Mouse (Mus musculus) CH12.LX (cell line): ENCODE measurements around the gene 2810408A11Rik. TPM values are rescaled to one million over a fixed set of nuclear protein-coding genes. Genes with fewer than 3 reads are reported as not detected.

Experiments
- DNase-seq: peaks from one replicate; pipeline ENCODE4 v3.0.0-alpha.2; 2013; ENCODE audit errors: extremely low read depth
- H3K27ac ChIP-seq: 2 replicates; pipeline ENCODE4 v1.5.1; 2012; ENCODE audit warnings: low read depth, mild to moderate bottlenecking, control low read depth, moderate library complexity; ENCODE audit not compliant: insufficient read depth
- H3K27me3 ChIP-seq: replicated peaks from 2 replicates; pipeline ENCODE3; 2012; ENCODE audit warnings: inconsistent platforms
- H3K36me3 ChIP-seq, 2 experiments: replicated peaks in 1 of 2; 2 replicates each; pipeline versions ENCODE3 to v1.6.1; 2012; ENCODE audit warnings: inconsistent platforms in 1 of 2, low read length in 1 of 2, mild to moderate bottlenecking in 1 of 2, mixed read lengths in 1 of 2, moderate library complexity in 1 of 2; ENCODE audit not compliant: control insufficient read depth in 1 of 2, insufficient read depth in 1 of 2
- H3K4me1 ChIP-seq, 2 experiments: 2 replicates each; pipeline ENCODE4 v1.6.1; 2012; ENCODE audit warnings: inconsistent platforms in 1 of 2, moderate library complexity in 1 of 2; ENCODE audit not compliant: insufficient read depth in 2 of 2, control insufficient read depth in 1 of 2
- H3K4me2 ChIP-seq: 2 replicates; pipeline ENCODE4 v1.6.1; 2012; ENCODE audit warnings: low read depth, mild to moderate bottlenecking, control low read depth; ENCODE audit not compliant: poor library complexity, insufficient read depth, severe bottlenecking
- H3K4me3 ChIP-seq, 3 experiments: fragments of 150-350 bp in 1 of 3; sonication (generic) in 1 of 3; replicated peaks in 1 of 3; 2 replicates each; pipeline versions ENCODE3 to v1.5.1; 2011 to 2012; ENCODE audit warnings: low read depth in 2 of 3, low read length in 2 of 3, mild to moderate bottlenecking in 2 of 3, moderate library complexity in 2 of 3, control low read depth in 1 of 3, improper control_type of control experiment in 1 of 3, inconsistent platforms in 1 of 3, mixed read lengths in 1 of 3; ENCODE audit not compliant: poor library complexity in 1 of 3
- H3K79me2 ChIP-seq: replicated peaks from 2 replicates; pipeline ENCODE4 v1.6.1; 2012; ENCODE audit warnings: mild to moderate bottlenecking, moderate library complexity; ENCODE audit not compliant: control insufficient read depth, poor library complexity, insufficient read depth, severe bottlenecking; ENCODE audit errors: extremely low read depth
- H3K9ac ChIP-seq: 2 replicates; pipeline ENCODE4 v1.6.1; 2012; ENCODE audit warnings: low read depth, mild to moderate bottlenecking, control low read depth, moderate library complexity; ENCODE audit not compliant: insufficient read depth
- H3K9me3 ChIP-seq: replicated peaks from 2 replicates; pipeline ENCODE3; 2012; ENCODE audit warnings: low read length, inconsistent platforms, mixed read lengths
- BHLHE40 ChIP-seq: IDR thresholded peaks from 2 replicates; pipeline ENCODE4 v1.6.1; 2011; ENCODE audit warnings: mild to moderate bottlenecking, low read depth, low read length, improper control_type of control experiment
- CHD2 ChIP-seq: IDR thresholded peaks from 2 replicates; pipeline ENCODE4 v1.6.1; 2011; ENCODE audit warnings: low read length, improper control_type of control experiment
- E2F4 ChIP-seq: IDR thresholded peaks from 2 replicates; pipeline ENCODE4 v1.6.1; 2011; ENCODE audit warnings: low read depth, low read length, improper control_type of control experiment; ENCODE audit not compliant: insufficient replicate concordance
- ELF1 ChIP-seq: IDR thresholded peaks from 2 replicates; pipeline ENCODE4 v1.6.1; 2014; ENCODE audit warnings: low read depth, mild to moderate bottlenecking, inconsistent platforms, low read length, improper control_type of control experiment
- ETS1 ChIP-seq: conservative IDR thresholded peaks from 2 replicates; pipeline ENCODE4 v1.6.1; 2012; ENCODE audit warnings: low read depth, mild to moderate bottlenecking, inconsistent platforms, low read length, improper control_type of control experiment, moderate library complexity
- IRF4 ChIP-seq: IDR thresholded peaks from 2 replicates; pipeline ENCODE4 v1.6.1; 2014; ENCODE audit warnings: low read depth, mild to moderate bottlenecking, inconsistent platforms, low read length, improper control_type of control experiment
- JUN ChIP-seq: IDR thresholded peaks from 2 replicates; pipeline ENCODE4 v1.6.1; 2011; ENCODE audit warnings: low read depth, mild to moderate bottlenecking, low read length, improper control_type of control experiment, moderate library complexity; ENCODE audit not compliant: insufficient read depth
- JUND ChIP-seq: conservative IDR thresholded peaks from 2 replicates; pipeline ENCODE4 v1.6.1; 2011; ENCODE audit warnings: low read depth, low read length, improper control_type of control experiment
- KAT2A ChIP-seq: IDR thresholded peaks from 2 replicates; pipeline ENCODE4 v1.6.1; 2012; ENCODE audit warnings: low read length, improper control_type of control experiment, inconsistent platforms; ENCODE audit not compliant: insufficient replicate concordance
- MAFK ChIP-seq: IDR thresholded peaks from 2 replicates; pipeline ENCODE4 v1.6.1; 2011; ENCODE audit warnings: low read length, improper control_type of control experiment; ENCODE audit not compliant: insufficient replicate concordance
- MAZ ChIP-seq: IDR thresholded peaks from 2 replicates; pipeline ENCODE4 v1.6.1; 2012; ENCODE audit warnings: low read depth, mild to moderate bottlenecking, inconsistent platforms, low read length, improper control_type of control experiment, moderate library complexity
- MEF2A ChIP-seq: IDR thresholded peaks from 2 replicates; pipeline ENCODE4 v1.6.1; 2014; ENCODE audit warnings: low read depth, mild to moderate bottlenecking, inconsistent platforms, low read length, improper control_type of control experiment, borderline replicate concordance
- MYC ChIP-seq: IDR thresholded peaks from 2 replicates; pipeline ENCODE4 v1.6.1; 2011; ENCODE audit warnings: low read depth, mild to moderate bottlenecking, improper control_type of control experiment, low read length
- NELFE ChIP-seq: IDR thresholded peaks from 2 replicates; pipeline ENCODE4 v1.6.1; 2011; ENCODE audit warnings: low read depth, low read length, improper control_type of control experiment
- NRF1 ChIP-seq: IDR thresholded peaks from 2 replicates; pipeline ENCODE4 v1.6.1; 2014; ENCODE audit warnings: low read depth, mild to moderate bottlenecking, inconsistent platforms, low read length, improper control_type of control experiment, moderate library complexity
- PAX5 ChIP-seq: IDR thresholded peaks from 2 replicates; pipeline ENCODE4 v1.6.1; 2012; ENCODE audit warnings: low read length, inconsistent platforms, mixed read lengths
- POLR2AphosphoS2 ChIP-seq: IDR thresholded peaks from 2 replicates; pipeline ENCODE4 v1.6.1; 2011; ENCODE audit warnings: low read depth, low read length, improper control_type of control experiment
- TBP ChIP-seq: conservative IDR thresholded peaks from 2 replicates; pipeline ENCODE4 v1.6.1; 2011; ENCODE audit warnings: low read depth, low read length, improper control_type of control experiment
- USF1 ChIP-seq: IDR thresholded peaks from 2 replicates; pipeline ENCODE4 v1.6.1; 2014; ENCODE audit warnings: low read depth, mild to moderate bottlenecking, inconsistent platforms, low read length, improper control_type of control experiment
- USF2 ChIP-seq: conservative IDR thresholded peaks from 2 replicates; pipeline ENCODE4 v1.6.1; 2011; ENCODE audit warnings: low read depth, low read length, improper control_type of control experiment
- ZC3H11A ChIP-seq: IDR thresholded peaks from 2 replicates; pipeline ENCODE4 v1.6.1; 2012; ENCODE audit warnings: low read depth, mild to moderate bottlenecking, inconsistent platforms, low read length, improper control_type of control experiment
- ZKSCAN1 ChIP-seq: IDR thresholded peaks from 2 replicates; pipeline ENCODE4 v1.6.1; 2012; ENCODE audit warnings: low read depth, inconsistent platforms, low read length, improper control_type of control experiment, borderline replicate concordance
- ZMIZ1 ChIP-seq: IDR thresholded peaks from 2 replicates; pipeline ENCODE4 v1.6.1; 2012; ENCODE audit warnings: low read depth, mild to moderate bottlenecking, inconsistent platforms, low read length, improper control_type of control experiment
- ZNF384 ChIP-seq: IDR thresholded peaks from 2 replicates; pipeline ENCODE4 v1.6.1; 2012; ENCODE audit warnings: low read depth, low read length, improper control_type of control experiment, inconsistent platforms
- dilution Hi-C: fragments of 300-500 bp; cut with MboI; formaldehyde crosslinking; loops from 2 replicates; pipeline ENCODE4 v1.14.3; 2020; ENCODE audit warnings: low sequenced_read_pairs; ENCODE audit not compliant: extremely low pct_unique_long_range_greater_than_20kb, extremely low pct_ligation_motif_present
- in situ Hi-C: fragments of 300-500 bp; cut with MboI; formaldehyde crosslinking; loops from 3 replicates; pipeline ENCODE4 v1.14.3; 2019; ENCODE audit warnings: low sequenced_read_pairs, low pct_ligation_motif_present, low pct_unique_long_range_greater_than_20kb, mixed read lengths
- polyA plus RNA-seq: library from polyadenylated mRNA; unstranded; fragments of >175 nt; gene quantifications from 2 replicates; pipeline ENCODE4 v1.2.1, GENCODE M21; 2012; ENCODE audit warnings: low read depth; ENCODE audit not compliant: insufficient read length
- total RNA-seq, 2 experiments: library from RNA; depleted of rRNA; stranded (reverse); fragments of 300-350 nt in 1 of 2; fragments of >200 nt in 1 of 2; gene quantifications; 2 replicates each; pipeline ENCODE4 v1.2.3; 2012 to 2014

2810408A11Rik gene
- total and polyA plus RNA-seq, 3 experiments: 0.33 to 0.86 (median 0.59) TPM

- no peak for TF ChIP-seq MAZ
- TF ChIP-seq CHD2: no peak
- no peak for TF ChIP-seq E2F4
- TF ChIP-seq ZKSCAN1: no peak
- no peak for TF ChIP-seq KAT2A
- no peak for TF ChIP-seq JUND
- no peak for TF ChIP-seq NELFE
- no peak for TF ChIP-seq MAFK
- no peak for TF ChIP-seq ELF1
- no peak for TF ChIP-seq USF2
- TF ChIP-seq BHLHE40: no peak
- no peak for TF ChIP-seq JUN
Observed at GRCm38 (mm10) chr11:69910781-69911560, 10.2 kb upstream of the 2810408A11Rik start.

GRCm38 (mm10) chr11:69910177-69910576 lies 9.4 kb upstream of the 2810408A11Rik start:
- dilution Hi-C loops (no loop called here), in situ Hi-C loops (no loop called here)
- Histone ChIP-seq H3K27ac (no peak overlapping the region), H3K4me2 (no peak overlapping the region), H3K4me3 (no peak overlapping the region), H3K9me3 (no peaks in the 10 kb centered on the region), H3K9ac (no peak overlapping the region), H3K4me1 (peaks cover 7 to 19% of the 10 kb centered on the region in 2 experiments; a peak in 3 of 4 replicates), H3K36me3 (peaks cover 85 to 94% of the 10 kb centered on the region in 2 experiments), H3K27me3 (no peaks in the 10 kb centered on the region), H3K79me2 (no peaks in the 10 kb centered on the region; the same call in 1 of the 2 replicates)
- TF ChIP-seq USF1 (no peak), MYC (no peak), USF2 (no peak), MAFK (no peak), NRF1 (no peak), TBP (no peak), ZNF384 (no peak), MAZ (no peak), ETS1 (no peak), POLR2AphosphoS2 (no peak), MEF2A (no peak), IRF4 (no peak), BHLHE40 (no peak), NELFE (no peak), ZMIZ1 (no peak), E2F4 (no peak), ZC3H11A (no peak), KAT2A (no peak), PAX5 (no peak)
- no peak for DNase-seq

More at GRCm38 (mm10) chr11:69910781-69911560, 10.2 kb upstream of the 2810408A11Rik start:
- H3K4me3 ChIP-seq: no peak overlapping the region
- H3K9me3 ChIP-seq: no peaks in the 10 kb centered on the region
- peaks cover under 1% of the 10 kb centered on the region; the same call in 1 of the 2 replicates for H3K79me2 ChIP-seq
- no peaks in the 10 kb centered on the region for H3K27me3 ChIP-seq
- no peak overlapping the region for H3K27ac ChIP-seq
- H3K4me1 ChIP-seq: peaks cover 11 to 27% of the 10 kb centered on the region in 2 experiments; a peak in 3 of 4 replicates
- H3K36me3 ChIP-seq: peaks cover 84 to 94% of the 10 kb centered on the region in 2 experiments
- dilution Hi-C loops: no loop called here
- no peak for DNase-seq
- H3K4me2 ChIP-seq: no peak overlapping the region
- H3K9ac ChIP-seq: no peak overlapping the region
- in situ Hi-C loops: no loop called here
